Mouse (Mus musculus) spleen, adult 2 months (tissue): ENCODE measurements around the gene Aldh4a1. TPM values are rescaled to one million over a fixed set of nuclear protein-coding genes. Genes with fewer than 3 reads are reported as not detected.

Source experiments
- DNase-seq, 2 experiments: peaks; one replicate each; pipeline versions ENCODE4 v3.0.0 to v3.0.0-alpha.2; 2012 to 2021; ENCODE audit warnings: low spot score in 2 of 2, low read depth in 1 of 2
- H3K27ac ChIP-seq: fragments of 200-500 bp; 2 replicates; pipeline ENCODE4 v1.5.1; 2012; ENCODE audit warnings: low read length, inconsistent platforms; ENCODE audit not compliant: insufficient read depth
- H3K27me3 ChIP-seq: fragments of 200-500 bp; 2 replicates; pipeline ENCODE4 v1.6.1; 2012; ENCODE audit warnings: mild to moderate bottlenecking, moderate library complexity, low read length, inconsistent platforms; ENCODE audit not compliant: control insufficient read depth, insufficient read depth
- H3K36me3 ChIP-seq: fragments of 200-500 bp; 2 replicates; pipeline ENCODE4 v1.6.1; 2012; ENCODE audit warnings: mild to moderate bottlenecking, low read length, inconsistent platforms; ENCODE audit not compliant: control insufficient read depth, insufficient read depth
- H3K4me1 ChIP-seq: fragments of 200-500 bp; 2 replicates; pipeline ENCODE4 v1.6.1; 2011; ENCODE audit warnings: inconsistent platforms; ENCODE audit not compliant: control insufficient read depth, insufficient read depth, insufficient read length
- H3K4me3 ChIP-seq: fragments of 200-500 bp; 2 replicates; pipeline ENCODE4 v1.5.1; 2011; ENCODE audit warnings: mild to moderate bottlenecking, inconsistent platforms; ENCODE audit not compliant: insufficient read depth, insufficient read length; ENCODE audit errors: extremely low read depth
- CTCF ChIP-seq: fragments of 200-500 bp; IDR thresholded peaks from 2 replicates; pipeline ENCODE4 v1.5.1; 2011; ENCODE audit warnings: mild to moderate bottlenecking, inconsistent platforms; ENCODE audit not compliant: insufficient read depth, insufficient read length, insufficient replicate concordance; ENCODE audit errors: extremely low read depth
- POLR2A ChIP-seq: fragments of 200-500 bp; IDR thresholded peaks from 2 replicates; pipeline ENCODE4 v1.6.1; 2011; ENCODE audit warnings: low read depth, low read length, inconsistent platforms
- WGBS: fragments of 180-500 bp; shearing (Covaris S2); methylation state at CpG from one replicate; pipeline ENCODE4 v1.1.7; 2018; 5-methylcytosine and 5-hydroxymethylcytosine counted together
- polyA plus RNA-seq: library from polyadenylated mRNA; depleted of rRNA; stranded (reverse); fragments of >200 nt; gene quantifications from 2 replicates; pipeline ENCODE4 v1.2.3, GENCODE M21; 2012

Aldh4a1 gene
- polyA plus RNA-seq, 1 experiment: 18.9 TPM

- Histone ChIP-seq H3K27me3 (no peaks in the 10 kb centered on the region), H3K27ac (no peak overlapping the region), H3K4me3 (no peak overlapping the region), H3K4me1 (peaks cover 9% of the 10 kb centered on the region; the same call in 1 of the 2 replicates), H3K36me3 (peaks cover 2% of the 10 kb centered on the region)
- 15% methylated on average over 12 of the region's 12 CpGs for WGBS
- TF ChIP-seq CTCF (no peak), POLR2A (no peak)
- DNase-seq: no peak
Observed at GRCm38 (mm10) chr4:139640333-139640732, 17.7 kb downstream of the Aldh4a1 start.

- DNase-seq: no peak
- Histone ChIP-seq H3K27me3 (no peaks in the 10 kb centered on the region), H3K4me1 (peaks cover 9% of the 10 kb centered on the region; the same call in 1 of the 2 replicates), H3K27ac (no peak overlapping the region), H3K4me3 (no peak overlapping the region), H3K36me3 (peaks cover 2% of the 10 kb centered on the region)
- 14% methylated on average over 6 of the region's 6 CpGs for WGBS
- TF ChIP-seq POLR2A (no peak), CTCF (no peak)
Observed at GRCm38 (mm10) chr4:139640775-139641174, 18.1 kb downstream of the Aldh4a1 start.

GRCm38 (mm10) chr4:139641829-139642425 is 19.3 kb downstream of the Aldh4a1 start:
- no peak for TF ChIP-seq POLR2A
- no peak for TF ChIP-seq CTCF
- DNase-seq: no peak
- Histone ChIP-seq H3K36me3 (peaks cover 2% of the 10 kb centered on the region), H3K27me3 (no peaks in the 10 kb centered on the region), H3K27ac (no peak overlapping the region), H3K4me1 (peaks cover 9% of the 10 kb centered on the region; the same call in 1 of the 2 replicates), H3K4me3 (no peak overlapping the region)
- 60% methylated on average over 30 of the region's 30 CpGs for WGBS

- Histone ChIP-seq H3K4me3 (no peak overlapping the region), H3K27ac (no peak overlapping the region), H3K4me1 (peaks cover 9% of the 10 kb centered on the region; the same call in 1 of the 2 replicates), H3K27me3 (no peaks in the 10 kb centered on the region), H3K36me3 (peaks cover 10% of the 10 kb centered on the region)
- DNase-seq: peak in 1 of 2 experiments; percentile 64
- WGBS: 14% methylated on average over 9 of the region's 9 CpGs
- TF ChIP-seq POLR2A: no peak
- peak; percentile 86; the same call in 1 of the 2 replicates for TF ChIP-seq CTCF
Observed at GRCm38 (mm10) chr4:139643972-139644371, 21.3 kb downstream of the Aldh4a1 start.

GRCm38 (mm10) chr4:139646916-139647315 is 24.2 kb downstream of the Aldh4a1 start:
- Histone ChIP-seq H3K27me3 (no peaks in the 10 kb centered on the region), H3K36me3 (peaks cover 10% of the 10 kb centered on the region), H3K27ac (no peak overlapping the region), H3K4me3 (no peak overlapping the region), H3K4me1 (no peaks in the 10 kb centered on the region)
- 91% methylated on average over 7 of the region's 7 CpGs for WGBS
- TF ChIP-seq CTCF (no peak), POLR2A (no peak)
- no peak for DNase-seq

- WGBS: 80% methylated on average over 15 of the region's 15 CpGs
- TF ChIP-seq CTCF (no peak), POLR2A (no peak)
- no peak for DNase-seq
- no peaks in the 10 kb centered on the region for H3K27me3 ChIP-seq
- no peak overlapping the region for H3K27ac ChIP-seq
- no peaks in the 10 kb centered on the region for H3K4me1 ChIP-seq
- peaks cover 7% of the 10 kb centered on the region for H3K36me3 ChIP-seq
- H3K4me3 ChIP-seq: no peak overlapping the region
Observed at GRCm38 (mm10) chr4:139650086-139650743, 27.5 kb downstream of the Aldh4a1 start.

- Histone ChIP-seq H3K27ac (no peak overlapping the region), H3K4me1 (no peaks in the 10 kb centered on the region), H3K36me3 (peaks cover 7% of the 10 kb centered on the region), H3K27me3 (no peaks in the 10 kb centered on the region), H3K4me3 (no peak overlapping the region)
- no peak for TF ChIP-seq POLR2A
- DNase-seq: no peak
- 45% methylated on average over 11 of the region's 11 CpGs for WGBS
Observed at GRCm38 (mm10) chr4:139650907-139651306, 28.2 kb downstream of the Aldh4a1 start.
